Mouse (Mus musculus) brain, embryonic 14.5 days (tissue): Measurements from ENCODE around the gene Ostm1. TPM values are rescaled to one million over a fixed set of nuclear protein-coding genes. Genes with fewer than 3 reads are reported as not detected.

ENCODE experiments used
- DNase-seq: peaks from one replicate; pipeline ENCODE4 v3.0.0-alpha.2; 2011; ENCODE audit warnings: low read depth
- CTCF ChIP-seq: fragments of 200-500 bp; IDR thresholded peaks from 2 replicates; pipeline ENCODE4 v1.5.1; 2012; ENCODE audit warnings: inconsistent platforms, mild to moderate bottlenecking, moderate library complexity, borderline replicate concordance; ENCODE audit not compliant: insufficient read depth, insufficient read length; ENCODE audit errors: extremely low read depth
- POLR2A ChIP-seq: fragments of 200-500 bp; IDR thresholded peaks from 2 replicates; pipeline ENCODE4 v1.6.1; 2012; ENCODE audit warnings: mild to moderate bottlenecking, inconsistent platforms, borderline replicate concordance; ENCODE audit not compliant: poor library complexity, insufficient read depth, insufficient read length, severe bottlenecking; ENCODE audit errors: extremely low read depth
- polyA plus RNA-seq: library from polyadenylated mRNA; depleted of rRNA; stranded (reverse); fragments of >200 nt; gene quantifications from 2 replicates; pipeline ENCODE4 v1.2.3, GENCODE M21; 2012

Gene Ostm1
- polyA plus RNA-seq, 1 experiment = 29.2 TPM

DNA sequence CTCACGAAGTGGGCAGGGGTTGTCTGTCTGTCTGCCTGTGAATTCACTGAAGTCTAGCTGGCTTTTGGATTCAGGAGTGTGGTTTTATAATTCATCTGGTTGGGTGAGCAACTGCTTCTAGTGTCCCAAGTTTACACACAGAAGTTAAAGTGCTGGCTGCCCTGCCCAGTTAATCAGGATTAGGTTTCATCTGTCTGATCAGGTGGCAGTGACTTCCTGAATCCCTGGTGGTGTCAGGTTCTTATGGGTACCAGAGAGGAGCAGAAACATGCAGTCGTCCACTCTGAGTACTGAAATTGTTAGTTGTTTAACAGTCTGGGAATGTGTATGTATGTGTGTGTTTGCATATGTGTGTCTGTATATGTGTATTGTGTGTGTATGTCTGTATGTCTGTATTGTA, 108.5 kb downstream of the Ostm1 start:
- DNase-seq = no peak
- TF ChIP-seq CTCF (no peak), POLR2A (no peak)

DNA sequence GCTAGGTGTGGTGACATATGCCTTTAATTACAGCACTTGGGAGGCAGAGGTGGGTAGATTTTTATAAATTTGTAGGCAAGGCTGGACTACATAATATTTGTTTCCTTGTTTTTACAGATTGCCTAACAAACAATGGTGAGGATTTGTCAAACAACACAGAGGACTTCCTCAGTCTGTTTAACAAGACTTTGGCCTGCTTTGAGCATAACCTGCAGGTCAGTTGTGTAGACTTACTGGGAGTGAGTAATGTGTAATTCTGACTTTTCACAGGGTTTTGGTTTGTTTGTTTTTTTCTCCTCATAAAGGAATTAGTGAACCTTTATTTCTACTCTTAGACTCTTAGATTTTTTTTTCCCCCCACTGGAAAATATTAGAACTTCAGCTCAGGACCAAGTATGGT, 109.2 kb downstream of the Ostm1 start:
- DNase-seq = no peak
- no peak for TF ChIP-seq POLR2A
- TF ChIP-seq CTCF = no peak

DNA sequence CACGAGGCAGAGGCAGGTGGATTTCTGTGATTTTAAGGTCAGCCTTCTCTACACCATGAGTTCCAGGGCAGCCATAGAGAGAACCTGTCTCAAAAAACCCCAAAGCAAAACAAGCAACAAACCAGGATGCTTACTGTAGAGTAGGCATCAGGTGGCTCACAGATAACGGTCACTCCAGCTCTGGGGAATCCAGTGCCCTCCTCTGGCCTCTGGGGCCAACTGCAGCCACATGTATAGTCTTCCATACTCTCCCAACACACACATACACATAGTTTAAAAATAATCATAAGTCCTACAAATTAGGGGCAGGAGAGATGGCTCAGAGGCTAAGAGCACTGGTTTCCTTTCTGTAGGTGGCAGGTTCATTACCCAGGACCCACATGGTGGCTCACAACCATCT, 109.9 kb downstream of the Ostm1 start:
- no peak for TF ChIP-seq POLR2A
- TF ChIP-seq CTCF = peak; percentile 21; the same call in 1 of the 2 replicates
- no peak for DNase-seq

DNA sequence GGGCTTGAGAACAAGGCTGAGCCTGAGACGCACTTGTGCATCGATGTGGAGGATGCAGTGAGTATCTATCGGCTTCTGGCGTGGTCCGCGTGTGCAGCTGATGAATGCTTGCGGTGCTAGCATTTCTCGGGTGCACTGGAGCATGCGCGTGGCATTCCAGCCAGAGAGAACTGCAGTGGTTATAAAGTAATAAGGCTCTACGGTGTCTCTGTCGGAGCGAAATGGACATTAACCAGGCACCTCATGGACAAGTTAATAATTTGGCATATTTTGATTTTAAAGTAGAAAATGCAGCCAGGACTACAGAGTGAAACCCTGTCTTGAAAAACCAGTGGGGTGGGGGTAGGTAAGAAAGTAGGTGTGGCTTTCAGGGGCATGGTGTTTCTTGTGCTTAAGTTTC, 112.7 kb downstream of the Ostm1 start:
- TF ChIP-seq CTCF = no peak
- TF ChIP-seq POLR2A = no peak
- DNase-seq = no peak

DNA sequence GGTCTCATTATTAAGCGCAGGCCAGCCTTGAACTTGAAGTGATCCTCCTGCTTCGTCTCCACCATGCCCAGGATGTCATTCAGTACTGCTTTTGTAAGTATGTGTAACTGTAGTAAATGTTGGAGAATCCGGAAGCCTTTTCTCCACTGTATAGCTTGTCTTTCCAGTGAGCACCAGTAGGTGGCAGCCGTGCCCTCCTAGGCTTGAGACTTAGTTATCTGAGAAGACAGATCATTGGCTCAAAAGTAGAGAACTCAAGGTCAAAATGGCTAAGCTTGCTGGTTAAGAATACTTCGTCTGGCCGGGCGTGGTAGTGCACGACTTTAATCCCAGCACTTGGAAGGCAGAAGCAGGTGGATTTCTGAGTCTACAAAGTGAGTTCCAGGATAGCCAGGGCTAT, 113.4 kb downstream of the Ostm1 start:
- peak; percentile 73 for DNase-seq
- peak; percentile 78; the same call in 1 of the 2 replicates for TF ChIP-seq CTCF
- no peak for TF ChIP-seq POLR2A

DNA sequence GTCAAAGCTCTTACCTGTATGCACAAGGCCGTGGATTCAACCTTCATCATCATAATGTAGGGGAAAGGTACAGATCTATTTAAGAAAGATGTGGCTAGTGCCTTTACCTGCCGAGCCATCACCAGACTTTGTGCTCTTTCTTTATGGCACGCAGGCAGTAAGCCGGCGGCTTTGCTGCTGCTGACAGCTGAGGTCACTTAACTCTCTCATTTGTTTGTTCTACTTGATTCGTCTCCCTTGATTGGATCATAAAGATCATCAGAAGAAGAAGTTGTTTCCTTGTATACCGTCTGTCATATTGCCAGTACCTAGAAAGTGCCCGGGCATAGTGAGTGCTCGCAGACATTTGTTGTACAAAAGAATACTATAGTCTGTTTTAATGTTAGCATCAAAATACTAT, 114.8 kb downstream of the Ostm1 start:
- DNase-seq = no peak
- no peak for TF ChIP-seq CTCF
- TF ChIP-seq POLR2A = no peak

DNA sequence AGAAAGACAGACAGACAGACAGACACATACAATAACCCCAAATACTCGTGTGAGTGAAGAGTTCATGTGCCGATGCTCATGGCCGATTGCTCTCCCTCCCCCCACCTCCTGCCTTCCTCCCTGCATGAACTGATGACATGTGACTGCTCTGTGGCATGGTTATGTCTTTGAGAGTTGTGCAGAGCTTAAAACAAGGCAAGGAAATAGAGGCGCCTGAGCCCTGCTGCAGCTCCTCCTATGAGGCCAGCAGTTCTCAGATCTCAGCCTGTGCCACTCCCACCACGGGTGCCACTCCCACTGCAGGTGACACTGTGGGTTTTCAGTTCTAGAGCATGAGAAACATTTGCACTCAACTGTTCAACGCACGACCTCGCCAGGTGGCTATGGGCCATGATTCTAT, 115.4 kb downstream of the Ostm1 start:
- no peak for DNase-seq
- TF ChIP-seq POLR2A = no peak
- no peak for TF ChIP-seq CTCF

DNA sequence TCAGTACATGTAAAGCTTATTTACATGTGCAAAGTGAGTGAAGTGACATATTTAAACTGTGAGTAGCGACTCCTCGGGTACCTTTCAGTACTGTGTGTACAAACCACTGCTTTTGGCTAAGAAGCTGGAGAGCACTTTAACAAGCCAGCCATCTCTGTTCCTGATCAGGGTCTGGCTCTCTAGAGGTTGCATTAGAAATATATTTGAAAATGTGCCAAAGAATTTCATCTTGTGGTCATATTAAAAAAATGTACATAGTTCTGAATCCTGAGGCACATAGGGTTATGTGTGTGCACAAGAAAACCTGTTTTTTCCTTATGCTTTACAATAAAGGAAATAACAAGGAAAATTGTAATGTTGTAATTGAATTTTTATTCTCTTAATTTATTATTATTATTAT, 118.5 kb downstream of the Ostm1 start:
- DNase-seq = no peak
- no peak for TF ChIP-seq CTCF
- no peak for TF ChIP-seq POLR2A

DNA sequence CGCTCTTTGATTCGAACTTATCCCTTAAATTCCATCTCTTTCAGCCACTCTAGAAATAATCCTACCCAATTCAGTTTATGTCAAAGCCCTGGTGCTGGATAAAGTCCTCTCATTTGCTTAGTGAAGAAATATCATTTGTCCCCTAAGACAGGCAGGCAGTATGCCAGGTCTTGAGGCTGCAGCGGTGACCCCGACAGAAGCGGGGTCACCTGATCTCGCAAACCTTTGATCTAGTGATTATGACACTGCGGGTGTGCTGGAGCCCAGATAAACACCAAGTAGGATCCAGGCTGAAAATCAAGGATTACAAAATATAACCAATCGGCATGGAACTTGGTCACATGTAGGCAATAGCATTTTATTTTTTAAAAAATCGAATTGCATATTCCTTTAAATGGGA, 131.1 kb downstream of the Ostm1 start:
- peak; percentile 31 for DNase-seq

DNA sequence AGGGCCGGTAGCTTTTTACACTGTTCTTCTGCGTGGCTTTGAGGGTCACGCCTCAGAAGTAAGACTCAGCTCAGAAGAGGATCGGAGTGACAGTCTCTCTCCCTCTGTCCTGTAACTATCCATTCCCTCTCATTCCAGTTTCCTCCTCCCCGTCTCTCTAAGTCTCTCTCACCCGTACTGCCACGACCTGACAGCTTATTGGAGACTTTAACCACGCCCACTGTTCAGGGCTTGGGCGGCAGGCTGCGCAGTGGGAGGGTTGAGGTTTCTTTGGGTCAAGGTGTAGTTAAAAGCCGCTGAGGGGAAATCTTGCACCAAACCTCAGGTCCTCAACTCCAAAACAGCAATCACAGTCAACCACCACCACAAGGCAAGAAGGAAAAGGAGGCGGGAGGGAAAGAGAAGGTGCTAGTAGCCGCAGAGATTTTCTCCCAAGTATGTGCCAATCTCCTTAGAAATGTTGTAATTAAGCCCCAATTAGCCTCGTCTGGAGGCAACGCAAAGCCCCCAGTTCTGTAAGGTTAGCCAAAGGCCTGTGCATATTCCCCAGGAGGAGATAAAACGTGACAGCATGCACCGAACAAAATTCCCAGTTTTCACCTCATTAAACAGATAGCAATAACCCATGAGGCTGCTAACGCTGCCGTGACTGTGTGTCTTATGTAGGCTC, 131.9 kb downstream of the Ostm1 start:
- TF ChIP-seq CTCF (no peak), POLR2A (no peak)
- DNase-seq = peak; percentile 72

More for the DNA sequence above, 131.1 kb downstream of the Ostm1 start:
- no peak for TF ChIP-seq POLR2A

DNA sequence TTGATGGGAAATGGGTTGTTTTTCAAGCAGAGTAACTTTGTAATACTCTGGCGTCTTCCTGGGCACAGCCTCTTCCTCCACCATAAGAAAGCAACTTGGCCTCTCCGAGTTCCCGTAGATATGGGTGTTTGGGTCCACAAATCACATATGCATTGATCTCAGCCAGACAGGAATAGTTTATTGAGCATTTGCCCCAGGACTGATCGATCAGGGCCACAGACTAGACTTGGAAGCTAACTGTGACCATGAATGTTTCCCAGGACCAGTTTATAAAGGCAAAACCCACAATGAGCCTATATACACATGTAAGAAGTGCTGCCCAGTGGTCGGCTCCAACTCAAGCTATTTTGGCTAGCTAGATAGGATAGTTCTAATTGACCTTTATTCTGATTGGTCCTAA, 138.5 kb downstream of the Ostm1 start:
- DNase-seq = no peak

More for the DNA sequence above, 138.5 kb downstream of the Ostm1 start:
- TF ChIP-seq CTCF (no peak), POLR2A (no peak)
